Mouse (Mus musculus): ENCODE data around the gene Fubp1. TPM values are rescaled to one million over a fixed set of nuclear protein-coding genes. Genes with fewer than 3 reads are reported as not detected.

The Fubp1 gene
- total RNA-seq, 1 experiment from 2014 or later = 157 TPM

- no peak for DNase-seq
Measured at GRCm38 (mm10) chr3:152277912-152278311, 67.7 kb downstream of the Fubp1 start.

DNA sequence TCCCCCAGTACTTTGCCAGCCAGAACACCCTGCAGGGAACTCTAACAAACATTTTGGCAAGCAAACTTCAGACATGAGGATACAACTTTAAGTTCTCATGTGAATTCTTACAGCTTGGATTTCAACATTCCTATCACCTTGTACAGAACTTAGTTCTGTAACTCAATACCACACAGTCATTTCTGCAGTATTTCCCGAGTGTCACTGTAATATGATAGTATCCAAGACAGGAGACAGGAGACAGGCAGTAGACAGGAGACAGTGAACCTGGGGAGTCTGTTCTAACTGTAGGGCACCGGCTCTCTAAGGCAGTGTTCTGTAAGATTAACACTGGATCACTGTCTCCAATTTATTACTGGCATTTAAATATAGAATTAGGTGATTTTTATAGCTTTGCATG is 68.2 kb downstream of the Fubp1 start:
- DNase-seq = no peak

- DNase-seq = no peak
Measured at GRCm38 (mm10) chr3:152282126-152282525, 71.9 kb downstream of the Fubp1 start.

- no peak for DNase-seq
Measured at GRCm38 (mm10) chr3:152284306-152284705, 74.1 kb downstream of the Fubp1 start.

DNA sequence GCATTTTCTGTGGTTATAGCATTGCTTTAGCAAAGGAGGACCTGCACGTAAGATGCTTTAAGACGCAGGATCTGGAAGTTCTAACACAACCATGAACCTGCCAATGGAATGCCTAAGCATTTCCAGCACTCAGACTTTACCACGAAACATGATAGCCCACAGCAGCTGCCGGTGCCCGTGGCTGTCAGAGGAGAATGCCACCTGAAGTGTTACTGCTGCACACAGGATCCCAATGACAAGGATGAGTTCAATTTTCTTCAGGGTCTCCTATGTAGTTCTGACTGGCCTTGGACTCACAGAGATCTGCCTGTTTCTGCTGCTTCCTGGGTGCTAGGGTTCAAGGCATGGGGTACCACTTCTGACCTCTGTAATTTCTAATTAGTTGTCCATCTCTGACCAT is 74.5 kb downstream of the Fubp1 start:
- DNase-seq = no peak

Other genes starting within 250 kb of the Fubp1 start
- gene Gipc2, start 44.2 kb upstream of the Fubp1 start, total RNA-seq (2021) = 1.1 TPM in 1 of 2 replicates, not detected in the other
- gene Dnajb4, start 120 bp upstream of the Fubp1 start, total RNA-seq (2021) = 35.4 and 36.6 TPM in 2 replicates
- 3.5 and 4.7 TPM in 2 replicates for gene Nexn, start 55.9 kb downstream of the Fubp1 start, total RNA-seq (2021)
- 6.3 and 10.8 TPM in 2 replicates for gene Miga1, start 130.0 kb downstream of the Fubp1 start, total RNA-seq (2021)
- gene Usp33, start 136.1 kb downstream of the Fubp1 start, total RNA-seq (2021) = 121 and 126 TPM in 2 replicates
- 37.3 and 45.0 TPM in 2 replicates for gene Zzz3, start 185.1 kb downstream of the Fubp1 start, total RNA-seq (2021)

All from adrenal gland, postnatal 25 days (tissue).